Mouse (Mus musculus) hindbrain, embryonic 16.5 days (tissue): ENCODE data around the gene Tbx10. TPM values are rescaled to one million over a fixed set of nuclear protein-coding genes. Genes with fewer than 3 reads are reported as not detected.
"Not testable (repeated sequence)": the region's sequence is repeated elsewhere in the genome, so short reads cannot be mapped to it uniquely, and the experiment has no call there.

Experiments used
- ATAC-seq: fragments of 200-750 bp; cut with Nextera tagmentation; 2 replicates; pipeline ENCODE4 v1.8.0; 2017; ENCODE audit warnings: moderate TSS enrichment, moderate library complexity
- H3K27ac ChIP-seq: fragments of 300-500 bp; sonication (generic); 2 replicates; pipeline ENCODE4 v1.5.1; 2014; ENCODE audit warnings: low read depth, mild to moderate bottlenecking, control low read depth, low read length, moderate library complexity
- H3K27me3 ChIP-seq: fragments of 300-500 bp; sonication (generic); replicated peaks from 2 replicates; pipeline ENCODE4 v1.6.1; 2014; ENCODE audit warnings: low read length; ENCODE audit not compliant: control insufficient read depth, insufficient read depth
- H3K36me3 ChIP-seq: fragments of 300-500 bp; sonication (generic); 2 replicates; pipeline ENCODE4 v1.6.1; 2014; ENCODE audit warnings: mild to moderate bottlenecking, low read length, moderate library complexity, mixed read lengths; ENCODE audit not compliant: control insufficient read depth, insufficient read depth
- H3K4me1 ChIP-seq: fragments of 300-500 bp; sonication (generic); 2 replicates; pipeline ENCODE4 v1.6.1; 2014; ENCODE audit warnings: low read depth, low read length; ENCODE audit not compliant: control insufficient read depth, insufficient read depth
- H3K4me2 ChIP-seq: fragments of 300-500 bp; sonication (generic); 2 replicates; pipeline ENCODE4 v1.6.1; 2014; ENCODE audit warnings: mild to moderate bottlenecking, low read length, control low read depth, moderate library complexity
- H3K4me3 ChIP-seq: fragments of 300-500 bp; sonication (generic); 2 replicates; pipeline ENCODE4 v1.5.1; 2014; ENCODE audit warnings: mild to moderate bottlenecking, low read length, control low read depth, moderate library complexity
- H3K9ac ChIP-seq: fragments of 300-500 bp; sonication (generic); 2 replicates; pipeline ENCODE4 v1.6.1; 2014; ENCODE audit warnings: low read depth, mild to moderate bottlenecking, control low read depth, low read length, moderate library complexity
- H3K9me3 ChIP-seq: fragments of 300-500 bp; sonication (generic); 2 replicates; pipeline ENCODE4 v1.6.1; 2014; ENCODE audit warnings: mild to moderate bottlenecking, low read length, moderate library complexity; ENCODE audit not compliant: control insufficient read depth
- WGBS: fragments of 180-500 bp; shearing (Covaris S2); extraction: QIAGEN DNeasy Blood & Tissue Kit; methylation state at CpG from one replicate; pipeline ENCODE4 v1.1.7; 2014; 5-methylcytosine and 5-hydroxymethylcytosine counted together
- polyA plus RNA-seq: library from polyadenylated mRNA; unstranded; fragments of >200 nt; fragmentation: Nextera tagmentation; extraction: Ambion mirVana; gene quantifications from 2 replicates; pipeline ENCODE4 v1.2.1, GENCODE M21; 2015

Gene Tbx10
- polyA plus RNA-seq, 1 experiment from 2014 or later: 0.89 TPM

DNA sequence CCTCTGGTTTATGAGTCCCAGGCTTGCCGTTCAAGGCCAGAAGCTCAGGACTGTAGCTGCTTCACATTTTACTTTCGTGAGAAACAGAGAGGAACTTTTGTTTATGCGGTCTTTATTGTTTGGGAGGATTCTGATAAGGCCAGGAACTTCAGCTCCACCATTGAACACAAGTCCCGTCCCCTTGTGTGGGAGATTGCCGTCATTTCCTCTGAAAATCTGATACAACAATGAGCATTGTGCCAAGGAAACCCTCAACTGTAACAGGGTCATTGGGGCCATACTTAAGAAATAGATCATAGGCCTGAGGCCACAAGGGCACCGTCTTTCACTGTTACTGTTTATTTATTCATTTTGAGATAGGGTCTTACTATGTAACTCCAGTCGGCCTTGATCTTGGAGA, 30.6 kb downstream of the Tbx10 start:
- no peaks in the 10 kb centered on the region for H3K4me1 ChIP-seq
- H3K36me3 ChIP-seq: no peaks in the 10 kb centered on the region
- H3K4me2 ChIP-seq: no peak overlapping the region
- H3K9ac ChIP-seq: no peak overlapping the region
- no peaks in the 10 kb centered on the region for H3K27me3 ChIP-seq
- no peak overlapping the region for H3K4me3 ChIP-seq
- peaks cover 2% of the 10 kb centered on the region; the same call in 1 of the 2 replicates for H3K9me3 ChIP-seq
- no peak for ATAC-seq
- H3K27ac ChIP-seq: no peak overlapping the region
- WGBS: 88% methylated on average over 7 of the region's 7 CpGs

DNA sequence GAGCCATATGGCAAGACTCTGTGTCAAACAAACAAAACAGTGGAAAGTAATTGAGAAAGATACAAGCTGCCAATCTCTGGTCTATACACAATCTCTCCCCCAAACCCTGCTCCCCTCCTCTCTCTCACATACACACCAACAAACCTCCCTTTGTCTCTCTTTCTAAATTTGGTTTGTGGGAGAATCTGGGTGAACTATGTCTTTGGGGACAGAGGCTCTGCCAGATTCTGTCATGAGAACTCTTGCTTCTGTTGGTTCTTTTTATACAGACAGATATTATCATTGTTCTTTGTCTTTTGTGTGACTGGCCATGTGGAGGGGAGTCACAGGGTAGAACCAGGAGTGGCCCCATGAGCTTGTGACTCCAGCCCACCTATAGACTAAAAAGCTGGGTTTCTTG, 35.0 kb downstream of the Tbx10 start:
- Histone ChIP-seq H3K4me1 (no peaks in the 10 kb centered on the region), H3K9ac (no peak overlapping the region), H3K4me2 (no peak overlapping the region), H3K36me3 (no peaks in the 10 kb centered on the region), H3K27me3 (no peaks in the 10 kb centered on the region), H3K4me3 (no peak overlapping the region), H3K9me3 (peaks cover 2% of the 10 kb centered on the region; the same call in 1 of the 2 replicates), H3K27ac (no peak overlapping the region)
- no peak for ATAC-seq

DNA sequence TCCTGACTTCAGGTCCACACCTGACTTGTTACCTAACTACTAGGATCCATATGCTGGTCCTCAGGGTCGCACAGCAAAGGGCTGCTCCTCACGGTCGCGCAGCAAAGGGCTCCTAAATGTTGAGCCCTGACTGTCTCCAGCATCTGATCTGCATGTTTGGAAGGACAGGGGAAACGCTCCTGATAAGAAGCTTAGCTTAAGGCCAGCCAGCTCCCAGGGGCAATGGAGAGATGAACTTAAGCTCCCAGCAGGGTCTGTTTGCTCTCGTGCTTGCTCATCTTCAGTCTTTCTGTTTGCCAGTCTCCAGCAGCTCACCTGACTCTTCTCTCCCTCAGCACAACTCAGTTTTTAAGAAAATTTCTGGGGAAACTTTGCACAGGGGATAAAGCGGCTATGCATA, 40.1 kb downstream of the Tbx10 start:
- no peak for ATAC-seq
- no peaks in the 10 kb centered on the region for H3K27me3 ChIP-seq
- H3K9ac ChIP-seq: no peak overlapping the region
- WGBS: 67% methylated on average over 7 of the region's 7 CpGs
- no peak overlapping the region for H3K4me2 ChIP-seq
- H3K27ac ChIP-seq: no peak overlapping the region
- no peak overlapping the region for H3K4me3 ChIP-seq
- no peaks in the 10 kb centered on the region for H3K9me3 ChIP-seq
- H3K36me3 ChIP-seq: no peaks in the 10 kb centered on the region
- H3K4me1 ChIP-seq: peaks cover 7% of the 10 kb centered on the region

DNA sequence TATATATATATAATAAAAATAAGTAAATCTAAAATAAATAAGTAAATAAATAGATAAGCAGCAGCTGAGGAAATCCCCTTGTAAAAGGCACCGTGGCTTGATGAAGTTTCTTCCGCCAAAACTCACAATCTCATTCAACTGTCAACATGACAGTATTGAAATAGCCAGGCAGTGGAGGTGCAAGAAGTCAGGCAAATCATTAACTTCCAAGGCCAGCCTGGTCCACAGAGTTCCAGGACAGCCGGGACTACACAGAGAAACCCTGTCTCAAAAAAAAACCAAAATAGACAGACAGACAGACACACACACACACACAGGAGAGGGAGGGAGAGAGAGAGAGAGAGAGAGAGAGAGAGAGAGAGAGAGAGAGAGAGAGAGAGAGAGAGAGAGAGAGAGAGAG, 40.7 kb downstream of the Tbx10 start:
- Histone ChIP-seq H3K36me3 (no peaks in the 10 kb centered on the region), H3K4me3 (no peak overlapping the region), H3K9me3 (no peaks in the 10 kb centered on the region), H3K27ac (no peak overlapping the region), H3K4me2 (no peak overlapping the region), H3K9ac (no peak overlapping the region), H3K27me3 (no peaks in the 10 kb centered on the region), H3K4me1 (peaks cover 7% of the 10 kb centered on the region)
- ATAC-seq: no peak
- 87% methylated on average over 3 of the region's 3 CpGs for WGBS

DNA sequence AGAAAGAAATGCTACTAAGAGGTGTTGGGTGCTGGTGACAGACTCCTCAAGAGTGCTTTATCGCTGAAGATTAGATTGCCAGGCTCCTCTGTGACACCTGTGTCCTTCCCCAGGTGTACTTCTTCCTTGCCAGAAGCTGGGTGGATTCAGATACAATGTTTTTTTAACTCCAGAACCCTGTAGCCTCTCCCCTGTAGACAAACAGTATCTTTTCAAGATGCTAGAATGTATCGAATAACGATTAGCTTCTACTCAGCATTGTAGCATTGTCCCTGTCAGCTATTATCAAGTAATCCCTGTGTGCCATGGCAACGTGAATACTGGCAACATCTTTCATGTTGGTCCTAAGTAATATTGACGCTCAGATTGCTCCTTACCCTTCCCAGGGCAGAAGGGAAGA, 41.2 kb downstream of the Tbx10 start:
- Histone ChIP-seq H3K9ac (no peak overlapping the region), H3K27ac (no peak overlapping the region), H3K36me3 (no peaks in the 10 kb centered on the region), H3K4me2 (no peak overlapping the region), H3K9me3 (no peaks in the 10 kb centered on the region), H3K4me3 (no peak overlapping the region), H3K27me3 (no peaks in the 10 kb centered on the region), H3K4me1 (peaks cover 7% of the 10 kb centered on the region)
- ATAC-seq: no peak
- WGBS: 67% methylated on average over 5 of the region's 5 CpGs

DNA sequence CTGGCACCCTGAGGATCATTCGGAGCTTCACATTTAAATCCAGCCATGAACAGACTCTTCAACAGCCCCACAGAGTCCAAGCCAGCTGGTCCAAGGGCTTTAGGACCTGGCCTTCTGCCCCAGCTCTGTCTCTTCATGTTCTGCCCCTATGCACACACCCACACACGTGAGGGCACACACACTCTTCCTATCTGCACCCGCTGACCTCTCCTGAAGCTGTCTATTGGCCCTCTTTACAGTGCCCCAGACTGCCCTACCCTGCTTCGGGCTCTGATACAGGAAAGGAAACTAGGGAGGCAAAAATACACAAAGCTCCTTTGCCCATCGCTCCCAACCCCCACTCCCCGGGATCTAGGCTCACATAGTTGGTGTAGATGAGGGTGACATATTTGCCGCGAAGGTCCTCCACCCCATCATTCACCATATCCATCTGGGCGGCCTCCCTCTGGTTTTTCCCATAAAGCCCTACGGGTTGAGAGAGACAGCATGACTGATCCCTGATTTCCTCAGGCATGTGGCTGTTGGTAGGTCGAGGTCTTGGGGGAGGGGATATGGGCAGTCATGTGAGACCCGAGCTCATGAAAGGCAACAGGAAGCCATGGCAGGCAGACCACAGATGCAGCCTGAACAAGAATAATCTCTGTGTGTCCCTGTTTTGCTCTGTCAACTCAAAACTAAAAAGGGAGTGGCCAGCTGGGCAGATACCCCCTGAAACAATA, 43.9 kb downstream of the Tbx10 start:
- 70% methylated on average over 12 of the region's 12 CpGs for WGBS
- Histone ChIP-seq H3K9ac (no peak overlapping the region), H3K27ac (no peak overlapping the region)

DNA sequence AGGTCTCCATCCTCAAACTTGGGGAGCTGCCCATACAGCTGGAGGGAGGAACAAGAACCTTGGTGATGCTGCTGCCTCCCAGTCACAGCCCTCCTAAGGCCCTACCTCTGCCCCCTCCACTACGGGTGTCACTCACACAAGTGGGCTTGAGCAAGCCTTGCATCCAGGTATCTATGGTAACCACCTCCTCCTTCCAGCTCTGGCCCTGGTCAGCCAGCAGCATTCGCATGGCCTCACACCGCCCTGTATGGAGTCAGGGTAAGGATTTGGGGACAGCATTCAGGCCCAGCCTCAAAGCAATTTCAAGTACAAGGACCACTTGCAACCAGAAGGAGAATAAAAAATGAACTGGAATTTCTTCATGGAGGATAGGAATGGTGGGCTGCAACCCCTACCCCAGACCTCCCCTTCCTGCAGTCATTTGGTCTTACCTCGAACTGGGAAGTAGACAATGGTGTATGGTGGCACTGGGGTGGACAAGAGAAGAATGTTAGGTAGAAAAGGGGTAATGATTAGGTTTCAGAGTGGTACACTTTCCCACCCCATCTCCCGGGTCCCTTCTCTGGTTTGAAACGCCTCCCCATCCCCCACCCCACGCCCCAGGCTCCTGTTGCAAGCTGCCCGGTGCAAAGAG, 44.7 kb downstream of the Tbx10 start:
- H3K9me3 ChIP-seq, H3K4me1 ChIP-seq, H3K27me3 ChIP-seq, H3K36me3 ChIP-seq: not testable (repeated sequence)
- WGBS: 23% methylated on average over 7 of the region's 8 CpGs
- Histone ChIP-seq H3K27ac (peak overlapping the region; percentile 70), H3K4me3 (peak overlapping the region; percentile 73), H3K9ac (peak overlapping the region; percentile 89), H3K4me2 (peak overlapping the region; percentile 65)
- ATAC-seq: peak; percentile 62

More for the DNA sequence above, 43.9 kb downstream of the Tbx10 start:
- Histone ChIP-seq H3K36me3 (no peaks in the 10 kb centered on the region), H3K4me2 (peak overlapping the region; percentile 34), H3K27me3 (no peaks in the 10 kb centered on the region), H3K9me3 (no peaks in the 10 kb centered on the region), H3K4me1 (peaks cover 7% of the 10 kb centered on the region), H3K4me3 (no peak overlapping the region)
- no peak for ATAC-seq

DNA sequence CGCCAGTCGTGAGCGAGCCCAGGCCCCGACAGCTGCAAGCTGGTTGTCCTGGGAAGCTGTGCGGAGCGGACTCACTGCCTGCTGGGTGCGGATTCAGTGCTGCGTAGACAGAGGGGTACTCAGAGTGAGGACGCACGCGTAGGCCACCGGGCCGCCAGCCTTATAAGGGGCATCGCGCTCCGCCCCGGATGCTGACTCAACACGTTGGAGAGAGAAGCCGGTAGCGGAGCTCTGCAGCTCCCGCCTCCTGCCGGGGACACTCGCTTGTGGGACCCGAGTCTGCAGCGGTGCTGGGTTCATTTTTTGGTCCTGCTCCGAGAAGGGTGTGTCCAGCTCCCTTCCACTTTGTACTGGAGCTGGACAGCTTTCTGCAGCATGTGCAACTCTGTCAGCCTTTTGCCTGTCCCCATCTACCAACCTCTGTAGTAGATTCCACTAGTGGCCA, 45.3 kb downstream of the Tbx10 start, which contains the start of gene Gstp1:
Gene Gstp1 (minus strand): TSS at position 198 of the 445 bp plus-strand sequence.
- peak within 1 kb of the TSS; percentile 70 for H3K27ac ChIP-seq
- H3K4me3 ChIP-seq: peak within 1 kb of the TSS; percentile 73
- H3K27me3 ChIP-seq: no peaks in the 10 kb centered on the region
- no peaks in the 10 kb centered on the region for H3K9me3 ChIP-seq
- no peaks in the 10 kb centered on the region for H3K36me3 ChIP-seq
- H3K4me2 ChIP-seq: peak within 1 kb of the TSS; percentile 65
- peaks cover 7% of the 10 kb centered on the region for H3K4me1 ChIP-seq
- peak within 1 kb of the TSS; percentile 89 for H3K9ac ChIP-seq
- WGBS: 0% methylated on average over 25 of the region's 26 CpGs
- peak; percentile 95 for ATAC-seq

DNA sequence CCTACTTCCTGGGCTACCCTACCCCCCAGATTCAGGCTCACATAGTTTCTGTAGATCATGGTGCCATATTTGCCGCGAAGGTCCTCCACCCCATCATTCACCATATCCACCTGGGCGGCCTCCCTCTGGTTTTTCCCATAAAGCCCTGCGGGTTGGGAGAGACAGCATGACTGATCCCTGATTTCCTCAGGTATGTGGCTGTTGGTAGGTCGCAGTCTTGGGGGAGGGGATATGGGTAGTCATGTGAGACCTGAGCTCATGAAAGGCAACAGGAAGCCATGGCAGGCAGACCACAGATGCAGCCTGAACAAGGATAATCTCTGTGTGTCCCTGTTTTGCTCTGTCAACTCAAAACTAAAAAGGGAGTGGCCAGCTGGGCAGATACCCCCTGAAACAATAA, 48.4 kb downstream of the Tbx10 start:
- not testable (repeated sequence) for H3K9ac ChIP-seq, H3K36me3 ChIP-seq, ATAC-seq, H3K27ac ChIP-seq, H3K9me3 ChIP-seq, H3K27me3 ChIP-seq, H3K4me1 ChIP-seq, H3K4me3 ChIP-seq, H3K4me2 ChIP-seq
- WGBS: 84% methylated on average over 5 of the region's 5 CpGs
